Mouse (Mus musculus) lung, adult 2 months (tissue): ENCODE measurements around the gene Sept8.

ENCODE experiments used
- CTCF ChIP-seq: fragments of 200-500 bp; IDR thresholded peaks from 2 replicates; pipeline ENCODE4 v1.5.1; 2011; ENCODE audit warnings: mild to moderate bottlenecking, low read length, control low read depth; ENCODE audit not compliant: insufficient read depth
- POLR2A ChIP-seq: fragments of 200-500 bp; IDR thresholded peaks from 2 replicates; pipeline ENCODE4 v1.6.1; 2011; ENCODE audit warnings: low read depth, mild to moderate bottlenecking, control low read depth, low read length, borderline replicate concordance; ENCODE audit errors: extremely low read depth

DNA sequence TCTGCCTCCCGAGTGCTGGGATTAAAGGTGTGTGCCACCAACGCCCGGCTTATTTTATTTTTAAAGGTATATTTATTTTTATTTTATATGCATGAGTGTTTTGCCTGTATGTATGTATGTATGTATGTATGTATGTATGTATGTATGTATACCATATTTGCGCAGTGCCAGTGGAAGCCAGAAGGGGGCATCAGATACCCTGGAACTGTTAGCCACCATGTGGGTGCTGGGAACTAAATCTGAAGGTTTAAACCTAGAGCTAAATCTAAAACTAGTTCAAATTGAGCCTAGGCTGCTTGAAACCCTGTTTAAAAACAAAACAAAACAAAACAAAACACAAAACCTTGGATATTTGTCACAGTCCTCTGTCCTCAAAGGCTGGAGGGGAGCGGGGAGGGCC is 30.1 kb upstream of the Sept8 start:
- TF ChIP-seq POLR2A (no peak), CTCF (no peak)
